Mouse (Mus musculus) neural tube, embryonic 13.5 days (tissue): Measurements from ENCODE around the gene Olfr68. TPM values are rescaled to one million over a fixed set of nuclear protein-coding genes. Genes with fewer than 3 reads are reported as not detected.

Experiments
- ATAC-seq: fragments of 200-750 bp; cut with Nextera tagmentation; 2 replicates; pipeline ENCODE4 v1.8.0; 2017; ENCODE audit warnings: low read depth, mild to moderate bottlenecking, moderate TSS enrichment, moderate library complexity
- H3K27ac ChIP-seq: fragments of 300-500 bp; sonication (generic); replicated peaks from 2 replicates; pipeline ENCODE4 v1.5.1; 2015; ENCODE audit warnings: moderate library complexity, mild to moderate bottlenecking, inconsistent platforms
- H3K27me3 ChIP-seq: fragments of 300-500 bp; sonication (generic); 2 replicates; pipeline ENCODE4 v1.6.1; 2015; ENCODE audit warnings: mild to moderate bottlenecking, inconsistent platforms
- H3K36me3 ChIP-seq: fragments of 300-500 bp; sonication (generic); 2 replicates; pipeline ENCODE4 v1.6.1; 2015; ENCODE audit warnings: mild to moderate bottlenecking, inconsistent platforms
- H3K4me1 ChIP-seq: fragments of 300-500 bp; sonication (generic); replicated peaks from 2 replicates; pipeline ENCODE4 v1.6.1; 2015; ENCODE audit warnings: inconsistent platforms
- H3K4me2 ChIP-seq: fragments of 300-500 bp; sonication (generic); 2 replicates; pipeline ENCODE4 v1.6.1; 2015; ENCODE audit warnings: inconsistent platforms, mild to moderate bottlenecking, moderate library complexity
- H3K4me3 ChIP-seq: fragments of 300-500 bp; sonication (generic); 2 replicates; pipeline ENCODE4 v1.5.1; 2015; ENCODE audit warnings: mild to moderate bottlenecking, inconsistent platforms
- H3K9ac ChIP-seq: fragments of 300-500 bp; sonication (generic); 2 replicates; pipeline ENCODE4 v1.6.1; 2015; ENCODE audit warnings: moderate library complexity, mild to moderate bottlenecking, inconsistent platforms
- H3K9me3 ChIP-seq: fragments of 300-500 bp; sonication (generic); 2 replicates; pipeline ENCODE4 v1.6.1; 2016; ENCODE audit warnings: inconsistent platforms
- WGBS: fragments of 180-500 bp; shearing (Covaris S2); methylation state at CpG from one replicate; pipeline ENCODE4 v1.1.7; 2015; 5-methylcytosine and 5-hydroxymethylcytosine counted together
- polyA plus RNA-seq: library from polyadenylated mRNA; unstranded; fragments of >200 nt; fragmentation: Nextera tagmentation; extraction: Ambion mirVana; gene quantifications from 2 replicates; pipeline ENCODE4 v1.2.1, GENCODE M21; 2015

The Olfr68 gene
- polyA plus RNA-seq, 1 experiment from 2014 or later, result not detected

- Histone ChIP-seq H3K4me2 (no peak within 1 kb of the TSS), H3K27ac (no peak within 1 kb of the TSS), H3K36me3 (no peaks in the 10 kb centered on the region), H3K9ac (no peak within 1 kb of the TSS), H3K27me3 (no peaks in the 10 kb centered on the region), H3K4me1 (no peaks in the 10 kb centered on the region), H3K9me3 (0 out of 2 replicates have a peak, but pooled peaks cover 10% of the 10 kb centered on the region), H3K4me3 (no peak within 1 kb of the TSS)
- 81% methylated on average over 2 of the region's 2 CpGs for WGBS
- ATAC-seq, result no peak
Observed at GRCm38 (mm10) chr7:103744843-103745242, 34.7 kb downstream of the Olfr68 start, which contains the start of gene Olfr629. Gene Olfr629 (minus strand): TSS chr7:103744943.

GRCm38 (mm10) chr7:103730074-103730473 lies 49.4 kb downstream of the Olfr68 start, which contains the start of gene Olfr628:
Gene Olfr628 (plus strand): TSS chr7:103730374.
- no peak for ATAC-seq
- H3K27ac ChIP-seq, result no peak within 1 kb of the TSS
- H3K9ac ChIP-seq, result no peak within 1 kb of the TSS
- H3K4me3 ChIP-seq, result no peak within 1 kb of the TSS
- H3K4me1 ChIP-seq, result no peaks in the 10 kb centered on the region
- H3K27me3 ChIP-seq, result no peaks in the 10 kb centered on the region
- 86% methylated on average over 1 of the region's 1 CpGs for WGBS
- no peak within 1 kb of the TSS for H3K4me2 ChIP-seq
- H3K36me3 ChIP-seq, result no peaks in the 10 kb centered on the region
- H3K9me3 ChIP-seq, result no peaks in the 10 kb centered on the region

Other genes starting within 250 kb of the Olfr68 start
- gene Olfr612, start 237.0 kb downstream of the Olfr68 start, polyA plus RNA-seq, result not detected in 2 replicates
- not detected in 2 replicates for gene Olfr613, start 231.6 kb downstream of the Olfr68 start, polyA plus RNA-seq
- gene Olfr615, start 223.6 kb downstream of the Olfr68 start, polyA plus RNA-seq, result not detected in 2 replicates
- not detected in 2 replicates for gene Olfr616, start 210.6 kb downstream of the Olfr68 start, polyA plus RNA-seq
- gene Olfr617, start 206.6 kb downstream of the Olfr68 start, polyA plus RNA-seq, result not detected in 2 replicates
- gene Olfr618, start 189.6 kb downstream of the Olfr68 start, polyA plus RNA-seq, result not detected in 2 replicates
- not detected in 2 replicates for gene Olfr619, start 179.1 kb downstream of the Olfr68 start, polyA plus RNA-seq
- gene Olfr620, start 167.2 kb downstream of the Olfr68 start, polyA plus RNA-seq, result not detected in 2 replicates
- not detected in 2 replicates for gene Olfr622, start 137.0 kb downstream of the Olfr68 start, polyA plus RNA-seq
- gene Olfr623, start 116.0 kb downstream of the Olfr68 start, polyA plus RNA-seq, result not detected in 2 replicates
- gene Olfr624, start 108.5 kb downstream of the Olfr68 start, polyA plus RNA-seq, result 0.03 TPM in 1 of 2 replicates, not detected in the other
- gene Olfr625-ps1, start 97.0 kb downstream of the Olfr68 start, polyA plus RNA-seq, result not detected in 2 replicates
- gene Olfr243, start 65.0 kb downstream of the Olfr68 start, polyA plus RNA-seq, result not detected in 2 replicates
- gene Olfr628, start 49.3 kb downstream of the Olfr68 start, polyA plus RNA-seq, result not detected in 2 replicates
- gene Olfr629, start 34.8 kb downstream of the Olfr68 start, polyA plus RNA-seq, result not detected in 2 replicates
- gene Olfr630, start 22.4 kb downstream of the Olfr68 start, polyA plus RNA-seq, result not detected in 2 replicates
- gene Olfr69, start 8.1 kb downstream of the Olfr68 start, polyA plus RNA-seq, result not detected in 2 replicates
- not detected in 2 replicates for gene Olfr67, start 12.1 kb upstream of the Olfr68 start, polyA plus RNA-seq
- gene Hbb-bt, start 34.3 kb upstream of the Olfr68 start, polyA plus RNA-seq, result 1,029 and 1,038 TPM in 2 replicates
- 1,894 and 2,140 TPM in 2 replicates for gene Hbb-bs, start 48.4 kb upstream of the Olfr68 start, polyA plus RNA-seq
- not detected in 2 replicates for gene Hbb-bh2, start 60.8 kb upstream of the Olfr68 start, polyA plus RNA-seq
- 31.8 and 57.0 TPM in 2 replicates for gene Hbb-bh1, start 63.5 kb upstream of the Olfr68 start, polyA plus RNA-seq
- gene Hbb-y, start 73.5 kb upstream of the Olfr68 start, polyA plus RNA-seq, result 3,874 and 4,036 TPM in 2 replicates
- not detected in 2 replicates for gene Olfr66, start 106.6 kb upstream of the Olfr68 start, polyA plus RNA-seq
- not detected in 2 replicates for gene Olfr64, start 114.8 kb upstream of the Olfr68 start, polyA plus RNA-seq
- not detected in 2 replicates for gene Olfr65, start 123.8 kb upstream of the Olfr68 start, polyA plus RNA-seq
- not detected in 2 replicates for gene Olfr631, start 149.1 kb upstream of the Olfr68 start, polyA plus RNA-seq
- 0.08 TPM in 1 of 2 replicates, not detected in the other for gene Olfr632, start 154.6 kb upstream of the Olfr68 start, polyA plus RNA-seq
- not detected in 2 replicates for gene Olfr633, start 164.7 kb upstream of the Olfr68 start, polyA plus RNA-seq
- gene Olfr635, start 191.5 kb upstream of the Olfr68 start, polyA plus RNA-seq, result not detected in 2 replicates
- gene Olfr638, start 219.0 kb upstream of the Olfr68 start, polyA plus RNA-seq, result not detected in 2 replicates
- gene Olfr639, start 237.6 kb upstream of the Olfr68 start, polyA plus RNA-seq, result not detected in 2 replicates
- not detected in 2 replicates for gene Olfr640, start 245.9 kb upstream of the Olfr68 start, polyA plus RNA-seq